Mouse (Mus musculus): ENCODE data around the gene Dusp6. TPM values are rescaled to one million over a fixed set of nuclear protein-coding genes. Genes with fewer than 3 reads are reported as not detected.

Dusp6 gene
- polyA plus RNA-seq, 1 experiment from 2014 or later, result 123 TPM

GRCm38 (mm10) chr10:99227968-99228864 is 34.8 kb upstream of the Dusp6 start:
- ATAC-seq (replicated peaks; ENCODE audit: insufficient number of reproducible peaks, low FRiP score, low TSS enrichment, low read depth), result no peak
- Histone ChIP-seq H3K36me3 (replicated peaks; ENCODE audit: control insufficient read depth, insufficient read depth, low read depth, low read length) (no peaks in the 10 kb centered on the region), H3K4me3 (ENCODE audit: low read depth, low read length) (no peak overlapping the region), H3K27ac (replicated peaks; ENCODE audit: low read depth, low read length) (0 out of 2 replicates have a peak overlapping the region, but pooled peaks have one; percentile 36), H3K9ac (replicated peaks; ENCODE audit: low read length) (no peak overlapping the region; the same call in 1 of the 2 replicates), H3K4me1 (ENCODE audit: control insufficient read depth, insufficient read depth, low read length) (0 out of 2 replicates have a peak, but pooled peaks cover 5% of the 10 kb centered on the region), H3K27me3 (ENCODE audit: control insufficient read depth, insufficient read depth, low read length) (no peaks in the 10 kb centered on the region), H3K9me3 (replicated peaks; ENCODE audit: control insufficient read depth, low read length) (no peaks in the 10 kb centered on the region), H3K4me2 (ENCODE audit: low read depth, low read length) (peak overlapping the region; percentile 36; the same call in 1 of the 2 replicates)
- no peak for DNase-seq (ENCODE audit: low spot score)
- WGBS, result 25% methylated on average over 17 of the region's 17 CpGs

- Histone ChIP-seq H3K4me3 (ENCODE audit: low read depth, low read length) (no peak overlapping the region), H3K9ac (replicated peaks; ENCODE audit: low read length) (0 out of 2 replicates have a peak overlapping the region, but pooled peaks have one; percentile 25), H3K4me2 (ENCODE audit: low read depth, low read length) (peak overlapping the region; percentile 36)
Observed at GRCm38 (mm10) chr10:99229031-99229684, 33.9 kb upstream of the Dusp6 start.

GRCm38 (mm10) chr10:99232518-99233227 is 30.4 kb upstream of the Dusp6 start:
- 52% methylated on average over 7 of the region's 7 CpGs for WGBS
- Histone ChIP-seq H3K36me3 (replicated peaks; ENCODE audit: control insufficient read depth, insufficient read depth, low read depth, low read length) (no peaks in the 10 kb centered on the region), H3K4me1 (ENCODE audit: control insufficient read depth, insufficient read depth, low read length) (0 out of 2 replicates have a peak, but pooled peaks cover 5% of the 10 kb centered on the region), H3K4me2 (ENCODE audit: low read depth, low read length) (no peak overlapping the region), H3K9ac (replicated peaks; ENCODE audit: low read length) (no peak overlapping the region), H3K27me3 (ENCODE audit: control insufficient read depth, insufficient read depth, low read length) (no peaks in the 10 kb centered on the region), H3K4me3 (ENCODE audit: low read depth, low read length) (no peak overlapping the region), H3K9me3 (replicated peaks; ENCODE audit: control insufficient read depth, low read length) (no peaks in the 10 kb centered on the region), H3K27ac (replicated peaks; ENCODE audit: low read depth, low read length) (no peak overlapping the region)
- DNase-seq (ENCODE audit: low spot score) (no peak), ATAC-seq (replicated peaks; ENCODE audit: insufficient number of reproducible peaks, low FRiP score, low TSS enrichment, low read depth) (no peak)

More at GRCm38 (mm10) chr10:99229031-99229684, 33.9 kb upstream of the Dusp6 start:
- Histone ChIP-seq H3K27ac (replicated peaks; ENCODE audit: low read depth, low read length) (peak overlapping the region; percentile 36; the same call in 1 of the 2 replicates), H3K9me3 (replicated peaks; ENCODE audit: control insufficient read depth, low read length) (no peaks in the 10 kb centered on the region), H3K4me1 (ENCODE audit: control insufficient read depth, insufficient read depth, low read length) (0 out of 2 replicates have a peak, but pooled peaks cover 5% of the 10 kb centered on the region), H3K36me3 (replicated peaks; ENCODE audit: control insufficient read depth, insufficient read depth, low read depth, low read length) (no peaks in the 10 kb centered on the region), H3K27me3 (ENCODE audit: control insufficient read depth, insufficient read depth, low read length) (no peaks in the 10 kb centered on the region)
- DNase-seq (ENCODE audit: low spot score) (peak; percentile 79), ATAC-seq (replicated peaks; ENCODE audit: insufficient number of reproducible peaks, low FRiP score, low TSS enrichment, low read depth) (peak; percentile 74)
- WGBS, result 6% methylated on average over 16 of the region's 16 CpGs

GRCm38 (mm10) chr10:99234336-99234735 is 28.7 kb upstream of the Dusp6 start:
- no peaks in the 10 kb centered on the region for H3K9me3 ChIP-seq (replicated peaks; ENCODE audit: control insufficient read depth, low read length)
- no peak overlapping the region for H3K4me3 ChIP-seq (ENCODE audit: low read depth, low read length)
- H3K27me3 ChIP-seq (ENCODE audit: control insufficient read depth, insufficient read depth, low read length), result no peaks in the 10 kb centered on the region
- DNase-seq (ENCODE audit: low spot score), result no peak
- no peaks in the 10 kb centered on the region for H3K4me1 ChIP-seq (ENCODE audit: control insufficient read depth, insufficient read depth, low read length)
- no peak overlapping the region for H3K4me2 ChIP-seq (ENCODE audit: low read depth, low read length)
- no peak overlapping the region for H3K9ac ChIP-seq (replicated peaks; ENCODE audit: low read length)
- 90% methylated on average over 8 of the region's 8 CpGs for WGBS
- ATAC-seq (replicated peaks; ENCODE audit: insufficient number of reproducible peaks, low FRiP score, low TSS enrichment, low read depth), result no peak
- no peak overlapping the region for H3K27ac ChIP-seq (replicated peaks; ENCODE audit: low read depth, low read length)
- H3K36me3 ChIP-seq (replicated peaks; ENCODE audit: control insufficient read depth, insufficient read depth, low read depth, low read length), result no peaks in the 10 kb centered on the region

- Histone ChIP-seq H3K9ac (replicated peaks; ENCODE audit: low read length) (no peak overlapping the region), H3K4me2 (ENCODE audit: low read depth, low read length) (no peak overlapping the region), H3K27ac (replicated peaks; ENCODE audit: low read depth, low read length) (no peak overlapping the region), H3K36me3 (replicated peaks; ENCODE audit: control insufficient read depth, insufficient read depth, low read depth, low read length) (no peaks in the 10 kb centered on the region), H3K27me3 (ENCODE audit: control insufficient read depth, insufficient read depth, low read length) (no peaks in the 10 kb centered on the region), H3K4me3 (ENCODE audit: low read depth, low read length) (no peak overlapping the region), H3K4me1 (ENCODE audit: control insufficient read depth, insufficient read depth, low read length) (no peaks in the 10 kb centered on the region), H3K9me3 (replicated peaks; ENCODE audit: control insufficient read depth, low read length) (no peaks in the 10 kb centered on the region)
- ATAC-seq (replicated peaks; ENCODE audit: insufficient number of reproducible peaks, low FRiP score, low TSS enrichment, low read depth), result no peak
- DNase-seq (ENCODE audit: low spot score), result no peak
- WGBS, result 94% methylated on average over 9 of the region's 9 CpGs
Observed at GRCm38 (mm10) chr10:99235081-99235480, 27.9 kb upstream of the Dusp6 start.

- H3K4me2 ChIP-seq (ENCODE audit: low read depth, low read length), result no peak overlapping the region
- no peak overlapping the region for H3K27ac ChIP-seq (replicated peaks; ENCODE audit: low read depth, low read length)
- no peaks in the 10 kb centered on the region for H3K27me3 ChIP-seq (ENCODE audit: control insufficient read depth, insufficient read depth, low read length)
- DNase-seq (ENCODE audit: low spot score), result no peak
- H3K9ac ChIP-seq (replicated peaks; ENCODE audit: low read length), result no peak overlapping the region
- no peak for ATAC-seq (replicated peaks; ENCODE audit: insufficient number of reproducible peaks, low FRiP score, low TSS enrichment, low read depth)
- H3K36me3 ChIP-seq (replicated peaks; ENCODE audit: control insufficient read depth, insufficient read depth, low read depth, low read length), result no peaks in the 10 kb centered on the region
- H3K9me3 ChIP-seq (replicated peaks; ENCODE audit: control insufficient read depth, low read length), result no peaks in the 10 kb centered on the region
- no peaks in the 10 kb centered on the region for H3K4me1 ChIP-seq (ENCODE audit: control insufficient read depth, insufficient read depth, low read length)
- no peak overlapping the region for H3K4me3 ChIP-seq (ENCODE audit: low read depth, low read length)
- WGBS, result 70% methylated on average over 11 of the region's 11 CpGs
Observed at GRCm38 (mm10) chr10:99237205-99237832, 25.7 kb upstream of the Dusp6 start.

GRCm38 (mm10) chr10:99238537-99238936 is 24.5 kb upstream of the Dusp6 start:
- ATAC-seq (replicated peaks; ENCODE audit: insufficient number of reproducible peaks, low FRiP score, low TSS enrichment, low read depth) (no peak), DNase-seq (ENCODE audit: low spot score) (no peak)
- no peaks in the 10 kb centered on the region for H3K27me3 ChIP-seq (ENCODE audit: control insufficient read depth, insufficient read depth, low read length)
- H3K4me2 ChIP-seq (ENCODE audit: low read depth, low read length), result no peak overlapping the region
- H3K4me3 ChIP-seq (ENCODE audit: low read depth, low read length), result no peak overlapping the region
- no peaks in the 10 kb centered on the region for H3K4me1 ChIP-seq (ENCODE audit: control insufficient read depth, insufficient read depth, low read length)
- H3K9me3 ChIP-seq (replicated peaks; ENCODE audit: control insufficient read depth, low read length), result no peaks in the 10 kb centered on the region
- no peak overlapping the region for H3K27ac ChIP-seq (replicated peaks; ENCODE audit: low read depth, low read length)
- H3K9ac ChIP-seq (replicated peaks; ENCODE audit: low read length), result no peak overlapping the region
- 61% methylated on average over 11 of the region's 11 CpGs for WGBS
- no peaks in the 10 kb centered on the region for H3K36me3 ChIP-seq (replicated peaks; ENCODE audit: control insufficient read depth, insufficient read depth, low read depth, low read length)
